Mouse (Mus musculus): ENCODE measurements around the gene Pex12. TPM values are rescaled to one million over a fixed set of nuclear protein-coding genes. Genes with fewer than 3 reads are reported as not detected.
"Not testable (repeated sequence)": the region's sequence is repeated elsewhere in the genome, so short reads cannot be mapped to it uniquely, and the experiment has no call there.

The Pex12 gene
- 10.7 and 13.7 TPM in 2 replicates for polyA plus RNA-seq (2014; fragmentation: Nextera tagmentation; extraction: Ambion mirVana)

- peak; percentile 72 for ATAC-seq (ENCODE audit: low FRiP score, low TSS enrichment)
- Histone ChIP-seq H3K4me2 (replicated peaks; ENCODE audit: low read depth, low read length) (peak within 1 kb of the TSS; percentile 70), H3K9ac (ENCODE audit: low read depth, low read length) (peak within 1 kb of the TSS; percentile 89), H3K9me3 (ENCODE audit: control insufficient read depth, low read length) (no peaks in the 10 kb centered on the region), H3K4me3 (ENCODE audit: low read length) (peak within 1 kb of the TSS; percentile 82), H3K4me1 (ENCODE audit: control insufficient read depth, insufficient read depth, low read length) (peaks cover 21% of the 10 kb centered on the region), H3K27ac (ENCODE audit: low read depth, low read length) (peak within 1 kb of the TSS; percentile 97), H3K36me3 (ENCODE audit: control insufficient read depth, insufficient read depth, low read length) (no peaks in the 10 kb centered on the region), H3K27me3 (ENCODE audit: control insufficient read depth, insufficient read depth, low read length) (no peaks in the 10 kb centered on the region)
- WGBS = under 1% methylated on average over 51 of the region's 51 CpGs
Measured at GRCm38 (mm10) chr11:83302526-83303251, at the start of gene Pex12. Gene Pex12, minus strand, starts transcription at chr11:83302586.

- WGBS = 89% methylated on average over 3 of the region's 3 CpGs
- Histone ChIP-seq H3K9me3 (ENCODE audit: control insufficient read depth, low read length) (no peaks in the 10 kb centered on the region), H3K36me3 (ENCODE audit: control insufficient read depth, insufficient read depth, low read length) (peaks cover 82% of the 10 kb centered on the region), H3K9ac (ENCODE audit: low read depth, low read length) (no peak overlapping the region), H3K4me2 (replicated peaks; ENCODE audit: low read depth, low read length) (no peak overlapping the region), H3K4me1 (ENCODE audit: control insufficient read depth, insufficient read depth, low read length) (no peaks in the 10 kb centered on the region), H3K27me3 (ENCODE audit: control insufficient read depth, insufficient read depth, low read length) (no peaks in the 10 kb centered on the region), H3K4me3 (ENCODE audit: low read length) (no peak overlapping the region), H3K27ac (ENCODE audit: low read depth, low read length) (no peak overlapping the region)
- no peak for ATAC-seq (ENCODE audit: low FRiP score, low TSS enrichment)
Measured at GRCm38 (mm10) chr11:83341716-83342245, 39.4 kb upstream of the Pex12 start.

DNA sequence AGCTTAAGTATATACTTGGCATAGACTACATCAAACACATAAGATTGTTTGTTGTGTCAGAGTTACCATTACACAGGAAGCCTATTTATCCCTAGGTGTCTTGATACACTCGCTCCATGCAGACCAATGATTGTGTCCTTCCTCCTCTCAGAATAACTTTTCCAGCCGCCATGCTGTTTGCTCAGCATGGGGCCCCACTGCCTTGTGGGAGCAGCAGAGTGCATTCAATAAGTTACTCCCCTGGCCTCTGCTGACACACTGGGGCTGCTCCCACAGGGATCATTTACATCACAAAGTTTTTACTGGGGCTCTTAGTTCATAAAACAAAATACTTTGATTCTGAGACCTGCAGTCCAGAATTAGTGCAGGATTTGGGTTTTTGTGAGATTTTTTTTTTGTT, 37.3 kb upstream of the Pex12 start:
- no peak for ATAC-seq (ENCODE audit: low FRiP score, low TSS enrichment)
- H3K27me3 ChIP-seq (ENCODE audit: control insufficient read depth, insufficient read depth, low read length) = no peaks in the 10 kb centered on the region
- H3K27ac ChIP-seq (ENCODE audit: low read depth, low read length) = no peak overlapping the region
- H3K9me3 ChIP-seq (ENCODE audit: control insufficient read depth, low read length) = no peaks in the 10 kb centered on the region
- 25% methylated on average over 2 of the region's 2 CpGs for WGBS
- H3K4me3 ChIP-seq (ENCODE audit: low read length) = no peak overlapping the region
- H3K4me1 ChIP-seq (ENCODE audit: control insufficient read depth, insufficient read depth, low read length) = no peaks in the 10 kb centered on the region
- H3K9ac ChIP-seq (ENCODE audit: low read depth, low read length) = no peak overlapping the region
- H3K36me3 ChIP-seq (ENCODE audit: control insufficient read depth, insufficient read depth, low read length) = peaks cover 84% of the 10 kb centered on the region
- no peak overlapping the region for H3K4me2 ChIP-seq (replicated peaks; ENCODE audit: low read depth, low read length)

- 87% methylated on average over 7 of the region's 7 CpGs for WGBS
- H3K4me1 ChIP-seq (ENCODE audit: control insufficient read depth, insufficient read depth, low read length) = no peaks in the 10 kb centered on the region
- H3K9me3 ChIP-seq (ENCODE audit: control insufficient read depth, low read length) = no peaks in the 10 kb centered on the region
- H3K27me3 ChIP-seq (ENCODE audit: control insufficient read depth, insufficient read depth, low read length) = no peaks in the 10 kb centered on the region
- no peak for ATAC-seq (ENCODE audit: low FRiP score, low TSS enrichment)
- no peak overlapping the region for H3K9ac ChIP-seq (ENCODE audit: low read depth, low read length)
- H3K4me3 ChIP-seq (ENCODE audit: low read length) = no peak overlapping the region
- H3K27ac ChIP-seq (ENCODE audit: low read depth, low read length) = no peak overlapping the region
- H3K36me3 ChIP-seq (ENCODE audit: control insufficient read depth, insufficient read depth, low read length) = peaks cover 80% of the 10 kb centered on the region
- H3K4me2 ChIP-seq (replicated peaks; ENCODE audit: low read depth, low read length) = no peak overlapping the region
Measured at GRCm38 (mm10) chr11:83335826-83336225, 33.4 kb upstream of the Pex12 start.

GRCm38 (mm10) chr11:83327427-83327826, 25.0 kb upstream of the Pex12 start:
- Histone ChIP-seq H3K4me1 (ENCODE audit: control insufficient read depth, insufficient read depth, low read length) (no peaks in the 10 kb centered on the region), H3K27ac (ENCODE audit: low read depth, low read length) (no peak overlapping the region), H3K9ac (ENCODE audit: low read depth, low read length) (no peak overlapping the region), H3K4me3 (ENCODE audit: low read length) (no peak overlapping the region), H3K9me3 (ENCODE audit: control insufficient read depth, low read length) (no peaks in the 10 kb centered on the region), H3K36me3 (ENCODE audit: control insufficient read depth, insufficient read depth, low read length) (peaks cover 82% of the 10 kb centered on the region), H3K27me3 (ENCODE audit: control insufficient read depth, insufficient read depth, low read length) (no peaks in the 10 kb centered on the region), H3K4me2 (replicated peaks; ENCODE audit: low read depth, low read length) (no peak overlapping the region)
- ATAC-seq (ENCODE audit: low FRiP score, low TSS enrichment) = no peak
- WGBS = 65% methylated on average over 3 of the region's 3 CpGs

- H3K4me1 ChIP-seq (ENCODE audit: control insufficient read depth, insufficient read depth, low read length); H3K9ac ChIP-seq (ENCODE audit: low read depth, low read length); H3K9me3 ChIP-seq (ENCODE audit: control insufficient read depth, low read length); H3K27ac ChIP-seq (ENCODE audit: low read depth, low read length); H3K4me2 ChIP-seq (replicated peaks; ENCODE audit: low read depth, low read length); ATAC-seq (ENCODE audit: low FRiP score, low TSS enrichment); H3K4me3 ChIP-seq (ENCODE audit: low read length); H3K27me3 ChIP-seq (ENCODE audit: control insufficient read depth, insufficient read depth, low read length): not testable (repeated sequence)
- 96% methylated on average over 3 of the region's 3 CpGs for WGBS
- H3K36me3 ChIP-seq (ENCODE audit: control insufficient read depth, insufficient read depth, low read length) = peaks cover 87% of the 10 kb centered on the region
Measured at GRCm38 (mm10) chr11:83326692-83327091, 24.3 kb upstream of the Pex12 start.

GRCm38 (mm10) chr11:83319048-83319447, 16.7 kb upstream of the Pex12 start:
- no peak overlapping the region for H3K27ac ChIP-seq (ENCODE audit: low read depth, low read length)
- no peak overlapping the region for H3K4me3 ChIP-seq (ENCODE audit: low read length)
- 77% methylated on average over 4 of the region's 4 CpGs for WGBS
- peaks cover 52% of the 10 kb centered on the region for H3K36me3 ChIP-seq (ENCODE audit: control insufficient read depth, insufficient read depth, low read length)
- no peak overlapping the region for H3K4me2 ChIP-seq (replicated peaks; ENCODE audit: low read depth, low read length)
- H3K4me1 ChIP-seq (ENCODE audit: control insufficient read depth, insufficient read depth, low read length) = no peaks in the 10 kb centered on the region
- no peak overlapping the region for H3K9ac ChIP-seq (ENCODE audit: low read depth, low read length)
- ATAC-seq (ENCODE audit: low FRiP score, low TSS enrichment) = no peak
- no peaks in the 10 kb centered on the region for H3K9me3 ChIP-seq (ENCODE audit: control insufficient read depth, low read length)
- no peaks in the 10 kb centered on the region for H3K27me3 ChIP-seq (ENCODE audit: control insufficient read depth, insufficient read depth, low read length)

DNA sequence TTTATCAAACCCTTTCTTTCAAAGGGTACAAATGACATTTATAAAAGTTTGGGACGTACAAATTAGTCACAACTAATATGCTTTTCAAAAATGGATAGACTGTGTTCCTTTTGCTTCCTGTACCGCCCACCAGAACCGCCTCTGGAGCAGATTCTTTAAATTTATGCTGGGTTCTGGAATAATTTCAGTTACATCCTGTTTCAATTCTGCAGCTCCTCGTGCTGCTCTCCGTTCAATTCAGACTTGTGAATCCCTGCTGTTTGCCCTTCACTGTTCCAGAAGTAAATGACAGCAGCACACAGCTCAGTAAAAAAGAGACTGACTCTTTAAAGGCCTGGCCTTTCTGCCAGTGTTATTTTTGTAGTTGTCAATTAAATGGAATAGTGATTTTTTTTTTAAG, 10.1 kb upstream of the Pex12 start:
- Histone ChIP-seq H3K9ac (ENCODE audit: low read depth, low read length) (no peak overlapping the region), H3K27ac (ENCODE audit: low read depth, low read length) (no peak overlapping the region), H3K9me3 (ENCODE audit: control insufficient read depth, low read length) (no peaks in the 10 kb centered on the region), H3K4me1 (ENCODE audit: control insufficient read depth, insufficient read depth, low read length) (no peaks in the 10 kb centered on the region), H3K27me3 (ENCODE audit: control insufficient read depth, insufficient read depth, low read length) (no peaks in the 10 kb centered on the region), H3K4me3 (ENCODE audit: low read length) (no peak overlapping the region), H3K36me3 (ENCODE audit: control insufficient read depth, insufficient read depth, low read length) (peaks cover 24% of the 10 kb centered on the region; the same call in 1 of the 2 replicates), H3K4me2 (replicated peaks; ENCODE audit: low read depth, low read length) (no peak overlapping the region)
- no peak for ATAC-seq (ENCODE audit: low FRiP score, low TSS enrichment)
- WGBS = 83% methylated on average over 5 of the region's 5 CpGs

DNA sequence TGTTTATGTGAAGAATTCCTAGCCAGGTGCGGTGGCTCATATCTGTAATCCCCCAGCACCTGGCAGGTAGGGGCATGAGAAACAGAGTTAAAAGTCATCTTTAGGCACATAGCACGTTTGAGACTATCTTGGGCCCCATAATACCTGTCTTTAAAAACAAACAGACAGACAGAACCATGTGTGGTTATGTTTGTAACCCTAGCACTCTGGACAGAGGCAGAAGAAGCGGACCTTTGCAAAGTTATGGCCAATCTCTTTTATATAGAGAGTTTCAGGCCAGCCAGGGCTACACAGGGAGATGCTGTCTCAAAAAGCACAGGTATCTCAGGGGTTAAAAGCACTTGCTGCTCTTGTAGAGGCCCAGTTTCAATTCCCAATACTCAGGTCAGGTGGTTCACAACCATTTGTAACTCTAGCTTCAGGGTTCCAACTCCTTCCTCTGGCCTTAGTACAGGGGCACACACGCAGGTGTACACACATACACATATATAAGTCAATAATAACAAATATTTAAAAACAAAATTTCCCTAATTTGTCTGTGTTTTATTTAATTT, 4.4 kb upstream of the Pex12 start:
- Histone ChIP-seq H3K9ac (ENCODE audit: low read depth, low read length) (no peak overlapping the region), H3K27me3 (ENCODE audit: control insufficient read depth, insufficient read depth, low read length) (no peaks in the 10 kb centered on the region), H3K9me3 (ENCODE audit: control insufficient read depth, low read length) (no peaks in the 10 kb centered on the region), H3K4me2 (replicated peaks; ENCODE audit: low read depth, low read length) (no peak overlapping the region), H3K4me1 (ENCODE audit: control insufficient read depth, insufficient read depth, low read length) (peaks cover 18% of the 10 kb centered on the region), H3K4me3 (ENCODE audit: low read length) (no peak overlapping the region), H3K36me3 (ENCODE audit: control insufficient read depth, insufficient read depth, low read length) (peaks cover 12% of the 10 kb centered on the region; the same call in 1 of the 2 replicates), H3K27ac (ENCODE audit: low read depth, low read length) (no peak overlapping the region)
- WGBS = 58% methylated on average over 4 of the region's 4 CpGs
- ATAC-seq (ENCODE audit: low FRiP score, low TSS enrichment) = no peak
